Mouse (Mus musculus): Measurements from ENCODE around the gene Olfr1113. TPM values are rescaled to one million over a fixed set of nuclear protein-coding genes. Genes with fewer than 3 reads are reported as not detected.
"Not testable (repeated sequence)": the region's sequence is repeated elsewhere in the genome, so short reads cannot be mapped to it uniquely, and the experiment has no call there.

The Olfr1113 gene
- not detected for total RNA-seq (2021)

DNA sequence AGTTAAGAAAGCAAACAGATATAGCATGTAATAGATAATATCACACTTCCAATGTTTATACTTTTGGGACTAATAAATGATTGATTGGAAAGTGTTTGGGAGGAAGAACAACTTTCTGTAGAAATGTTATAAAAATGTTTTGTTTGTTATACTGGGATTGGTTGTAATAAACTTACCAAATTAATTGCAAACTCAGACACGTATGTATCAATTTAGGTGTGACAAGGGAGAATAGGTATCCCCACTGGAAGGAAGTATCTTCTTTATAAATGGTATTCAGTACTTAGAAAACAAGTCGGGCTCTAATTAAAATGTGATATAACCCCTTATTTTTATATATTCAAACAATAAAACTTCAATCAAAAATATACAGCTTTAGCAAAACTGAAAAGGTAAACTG, at the start of gene Olfr1113:
Olfr1113 (plus strand) TSS at position 301 of the 400 bp plus-strand sequence.
- DNase-seq = no peak
- intact Hi-C loops (cut with DNase I) = no loop called here

- intact Hi-C loops (cut with DNase I); DNase-seq: not testable (repeated sequence)
Observed at GRCm38 (mm10) chr2:87167731-87168130, 41.0 kb upstream of the Olfr1113 start.

- intact Hi-C loops (cut with DNase I) = no loop called here
- DNase-seq = no peak
Observed at GRCm38 (mm10) chr2:87187498-87187897, 21.3 kb upstream of the Olfr1113 start, which contains the start of gene Olfr1112. Gene Olfr1112 (plus strand): TSS chr2:87187798.

DNA sequence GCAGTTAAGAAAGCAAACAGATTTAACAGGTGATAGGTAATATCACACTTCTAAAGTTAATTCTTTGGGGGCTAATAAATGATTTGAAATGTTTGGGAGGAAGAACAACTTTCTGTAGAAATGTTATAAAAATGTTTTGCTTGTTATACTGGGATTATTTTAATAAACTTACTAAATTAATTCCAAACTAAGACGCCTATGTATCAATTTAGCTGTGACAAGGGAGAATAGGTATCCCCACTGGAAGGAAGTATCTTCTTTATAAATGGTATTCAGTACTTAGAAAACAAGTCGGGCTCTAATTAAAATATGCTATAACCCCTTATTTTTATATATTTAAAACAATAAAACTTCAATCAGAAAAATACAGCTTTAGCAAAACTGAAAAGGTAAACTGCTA, 38.9 kb downstream of the Olfr1113 start, which contains the start of gene Olfr1115:
Olfr1115 (plus strand) TSS at position 301 of the 400 bp plus-strand sequence.
- DNase-seq = no peak
- intact Hi-C loops (cut with DNase I) = no loop called here

Small RNA genes lying within 50 kb of the gene (microRNA-seq; reads per million reads assigned to microRNA genes)
- gene Gm27438 = 0 reads per million in 2 experiments

Other genes starting within 250 kb of the Olfr1113 start
- gene Olfr1099, start 248.3 kb upstream of the Olfr1113 start, total RNA-seq (2021) = not detected
- gene Olfr1100, start 229.0 kb upstream of the Olfr1113 start, total RNA-seq (2021) = not detected
- not detected for gene Olfr1101, start 217.7 kb upstream of the Olfr1113 start, total RNA-seq (2021)
- gene Olfr1102, start 210.6 kb upstream of the Olfr1113 start, total RNA-seq (2021) = not detected
- gene Olfr1104, start 181.9 kb upstream of the Olfr1113 start, total RNA-seq (2021) = not detected
- gene Olfr1105, start 172.4 kb upstream of the Olfr1113 start, total RNA-seq (2021) = not detected
- gene Olfr1106, start 156.7 kb upstream of the Olfr1113 start, total RNA-seq (2021) = not detected
- gene Olfr1107, start 133.2 kb upstream of the Olfr1113 start, total RNA-seq (2021) = not detected
- not detected for gene Olfr1109, start 113.0 kb upstream of the Olfr1113 start, total RNA-seq (2021)
- not detected for gene Olfr259, start 94.4 kb upstream of the Olfr1113 start, total RNA-seq (2021)
- gene Olfr1110, start 68.7 kb upstream of the Olfr1113 start, total RNA-seq (2021) = not detected
- not detected for gene Olfr1111, start 56.3 kb upstream of the Olfr1113 start, total RNA-seq (2021)
- gene Olfr1112, start 21.2 kb upstream of the Olfr1113 start, total RNA-seq (2021) = not detected
- gene Olfr1115, start 39.0 kb downstream of the Olfr1113 start, total RNA-seq (2021) = not detected
- gene Olfr1116, start 58.6 kb downstream of the Olfr1113 start, total RNA-seq (2021) = not detected
- gene Olfr1118, start 98.6 kb downstream of the Olfr1113 start, total RNA-seq (2021) = not detected
- gene Olfr1120, start 145.8 kb downstream of the Olfr1113 start, total RNA-seq (2021) = not detected
- gene Olfr1121, start 160.9 kb downstream of the Olfr1113 start, total RNA-seq (2021) = not detected
- gene Olfr1122, start 176.9 kb downstream of the Olfr1113 start, total RNA-seq (2021) = under 1 TPM in 1 of 2 experiments, not detected in 1; 0.07 TPM
- not detected for gene Olfr1123, start 207.7 kb downstream of the Olfr1113 start, total RNA-seq (2021)
- not detected for gene Olfr1124, start 221.3 kb downstream of the Olfr1113 start, total RNA-seq (2021)
- not detected for gene Olfr1126, start 245.0 kb downstream of the Olfr1113 start, total RNA-seq (2021)